Mouse (Mus musculus) mouse embryonic stem cell (cell line): ENCODE results near the gene Nfatc3.

ENCODE experiments used
- in situ Hi-C, 2 experiments: fragments of 300-500 bp; cut with MboI; formaldehyde crosslinking; loops; 1 replicate in 1 of 2; 3 replicates in 1 of 2; pipeline ENCODE4 v1.14.3; 2019 to 2020; ENCODE audit warnings: low sequenced_read_pairs in 2 of 2, low pct_unique_long_range_greater_than_20kb in 1 of 2, mixed read lengths in 1 of 2; ENCODE audit not compliant: unreplicated experiment in 1 of 2

Gene Nfatc3

DNA sequence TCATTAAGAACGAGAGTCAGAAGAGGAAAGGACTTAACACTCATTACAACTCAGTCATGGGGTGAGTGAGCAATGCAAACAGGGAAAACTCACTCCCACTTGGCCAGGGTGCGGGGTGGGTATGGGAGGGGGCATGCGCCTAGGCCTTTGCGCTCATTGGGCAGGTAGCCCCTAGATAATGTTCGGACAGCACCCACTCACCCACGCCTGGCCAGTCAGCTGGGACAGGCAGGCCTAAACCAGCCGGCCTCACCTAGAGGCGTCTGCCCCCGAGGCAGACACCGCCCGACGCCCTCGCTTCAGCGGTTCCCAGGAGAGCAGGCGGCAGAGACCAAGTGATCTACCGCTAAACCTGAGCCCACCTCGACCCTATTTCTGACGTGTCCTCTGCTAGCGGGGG lies 77.0 kb downstream of the Nfatc3 start:
- in situ Hi-C loops: no loop called here

- in situ Hi-C loops: no loop called here
Measured at GRCm38 (mm10) chr8:106136156-106137130, 77.8 kb downstream of the Nfatc3 start, which contains the start of gene Esrp2. Gene Esrp2 (minus strand): TSS chr8:106136974.

DNA sequence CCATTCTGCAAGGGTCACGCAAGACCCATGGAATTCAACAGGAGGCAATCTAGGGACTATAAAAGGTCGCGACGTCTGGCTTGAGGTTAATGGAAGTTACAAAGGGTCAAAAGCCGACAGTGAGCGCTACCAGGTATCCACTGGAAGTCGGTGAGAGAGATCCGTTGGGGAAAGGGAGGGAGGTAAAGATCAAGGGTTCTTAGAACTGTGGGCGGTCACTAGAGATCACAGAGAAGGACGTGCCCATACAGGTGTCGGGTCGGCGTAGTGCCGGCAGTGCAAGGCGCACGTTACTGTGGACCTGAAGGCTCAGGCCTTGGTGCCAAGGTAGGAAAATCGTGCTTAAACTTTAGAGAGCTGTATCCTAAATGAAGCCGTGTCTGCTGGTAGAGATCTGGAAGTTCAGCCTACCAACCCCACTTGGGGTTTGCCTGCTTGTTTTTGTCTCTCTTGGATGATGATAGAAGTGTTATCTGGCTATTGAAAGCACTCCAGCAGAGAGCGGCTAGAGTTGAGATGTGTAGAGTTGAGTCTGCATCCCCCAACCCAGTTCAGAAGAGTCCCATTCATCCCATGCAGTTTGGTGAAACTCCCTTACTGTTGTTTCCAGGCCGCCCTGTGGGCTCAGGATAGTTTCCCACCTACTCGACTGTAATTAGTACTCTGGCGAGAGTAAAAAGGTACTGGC lies 78.7 kb downstream of the Nfatc3 start:
- in situ Hi-C loops: no loop called here

GRCm38 (mm10) chr8:106137906-106138477 lies 79.4 kb downstream of the Nfatc3 start:
- in situ Hi-C loops: no loop called here

DNA sequence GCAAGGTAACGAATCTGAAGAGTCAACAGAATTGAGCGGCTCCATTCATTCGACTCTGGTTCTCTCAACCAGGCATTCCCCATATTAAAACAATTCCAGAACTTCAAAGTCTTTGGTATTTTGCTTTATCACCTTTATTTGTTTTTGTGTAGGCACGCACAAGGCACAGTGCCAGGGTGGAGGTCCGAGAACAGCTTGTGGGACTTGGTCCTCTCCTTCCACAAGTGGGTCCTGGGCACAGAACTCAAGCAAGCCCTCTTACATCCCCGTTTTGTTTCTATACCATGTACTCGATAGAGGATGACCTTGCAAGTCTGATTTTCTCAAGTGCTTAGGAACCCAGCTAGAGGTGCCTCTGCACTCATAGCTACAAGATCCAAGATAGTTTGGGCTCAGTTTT lies 80.0 kb downstream of the Nfatc3 start:
- in situ Hi-C loops: no loop called here

- in situ Hi-C loops: no loop called here
Measured at GRCm38 (mm10) chr8:106140191-106140590, 81.6 kb downstream of the Nfatc3 start.

DNA sequence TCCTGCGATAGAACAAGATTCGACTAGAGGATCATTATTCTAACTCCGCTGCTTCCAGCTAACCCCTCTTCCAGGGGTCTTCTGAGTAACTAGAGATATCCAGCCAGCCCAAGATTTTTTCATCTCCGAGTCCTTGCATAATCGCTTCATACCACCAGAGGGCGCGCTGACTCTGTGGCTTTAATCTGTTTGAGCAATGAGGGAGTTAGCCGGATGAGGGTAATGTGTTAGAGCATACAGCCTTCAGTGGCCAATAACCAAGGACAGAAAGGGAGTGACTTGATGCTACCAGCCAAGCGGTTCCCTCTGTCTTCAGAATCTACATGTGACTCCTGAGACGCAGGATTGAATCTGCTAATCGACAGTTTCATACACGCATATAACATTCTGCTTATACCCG lies 82.1 kb downstream of the Nfatc3 start:
- in situ Hi-C loops: no loop called here

- in situ Hi-C loops: no loop called here
Measured at GRCm38 (mm10) chr8:106145331-106145730, 86.7 kb downstream of the Nfatc3 start.

DNA sequence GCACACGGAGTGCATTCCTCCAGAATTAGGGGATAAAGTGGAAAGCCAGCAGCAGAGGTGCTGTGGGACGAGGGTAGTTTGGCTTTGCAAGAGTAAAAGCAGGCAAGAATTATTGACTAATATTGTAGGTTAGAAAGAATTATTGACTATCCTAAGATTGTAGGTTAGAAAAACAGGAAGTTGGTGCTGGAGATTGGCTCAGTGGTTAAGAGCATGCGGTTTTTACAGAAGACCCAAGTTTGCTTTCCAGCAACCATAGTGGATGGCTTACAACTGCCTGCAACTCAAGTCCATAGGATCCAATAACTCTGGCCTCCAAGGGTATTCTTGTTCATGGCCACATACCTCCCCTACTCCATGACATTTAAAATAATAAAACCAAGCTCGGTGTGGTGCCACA lies 87.4 kb downstream of the Nfatc3 start:
- in situ Hi-C loops: no loop called here

- in situ Hi-C loops: no loop called here
Measured at GRCm38 (mm10) chr8:106147868-106148565, 89.4 kb downstream of the Nfatc3 start.

DNA sequence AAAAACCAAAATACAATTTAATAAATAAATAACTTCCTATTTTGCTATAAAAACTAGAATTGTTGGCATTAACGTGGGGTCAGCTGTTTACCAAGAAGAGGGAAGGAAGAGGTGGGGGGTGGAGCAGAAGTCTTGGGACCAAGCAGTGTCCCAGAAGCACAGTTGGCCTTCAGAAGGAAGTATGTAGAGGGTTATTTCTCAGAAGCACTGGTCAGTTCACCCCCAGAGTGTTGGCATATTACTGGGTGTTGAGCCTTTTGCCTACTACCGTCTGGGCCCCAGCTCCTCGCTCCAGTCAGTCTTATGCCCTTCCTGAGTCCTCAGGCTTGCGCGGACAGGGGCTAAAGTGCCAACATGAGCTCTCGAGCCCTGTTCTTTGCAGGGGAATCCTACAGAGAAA lies 90.4 kb downstream of the Nfatc3 start:
- in situ Hi-C loops: no loop called here

- in situ Hi-C loops: no loop called here
Measured at GRCm38 (mm10) chr8:106149801-106150652, 91.4 kb downstream of the Nfatc3 start, which contains the start of gene Pla2g15. Gene Pla2g15 (plus strand): TSS chr8:106150399.

- in situ Hi-C loops: no loop called here
Measured at GRCm38 (mm10) chr8:106150653-106151000, 92.0 kb downstream of the Nfatc3 start.

GRCm38 (mm10) chr8:106151041-106151440 lies 92.4 kb downstream of the Nfatc3 start:
- in situ Hi-C loops: no loop called here

GRCm38 (mm10) chr8:106152876-106153275 lies 94.2 kb downstream of the Nfatc3 start:
- in situ Hi-C loops: no loop called here

GRCm38 (mm10) chr8:106157419-106157818 lies 98.8 kb downstream of the Nfatc3 start:
- in situ Hi-C loops: no loop called here

DNA sequence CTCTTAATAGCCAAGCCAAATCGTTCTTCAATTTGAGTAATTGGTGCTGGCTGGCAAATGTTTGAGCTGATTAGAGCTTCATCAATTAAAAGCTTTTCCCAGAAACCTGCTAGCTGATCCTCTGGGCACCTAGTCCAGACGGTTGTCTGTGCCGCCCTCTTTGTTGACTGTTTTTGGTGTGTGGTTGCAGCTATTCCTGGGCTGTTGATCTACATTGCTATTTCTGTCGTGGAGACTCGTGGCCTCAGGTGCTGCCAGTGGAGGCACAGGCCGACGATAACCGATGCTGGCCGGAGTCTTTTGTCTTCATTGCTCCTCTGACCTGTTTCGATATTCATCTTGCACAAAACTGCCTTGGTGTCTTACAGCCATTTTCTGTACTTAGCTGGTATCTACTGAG lies 99.7 kb downstream of the Nfatc3 start:
- in situ Hi-C loops: no loop called here

DNA sequence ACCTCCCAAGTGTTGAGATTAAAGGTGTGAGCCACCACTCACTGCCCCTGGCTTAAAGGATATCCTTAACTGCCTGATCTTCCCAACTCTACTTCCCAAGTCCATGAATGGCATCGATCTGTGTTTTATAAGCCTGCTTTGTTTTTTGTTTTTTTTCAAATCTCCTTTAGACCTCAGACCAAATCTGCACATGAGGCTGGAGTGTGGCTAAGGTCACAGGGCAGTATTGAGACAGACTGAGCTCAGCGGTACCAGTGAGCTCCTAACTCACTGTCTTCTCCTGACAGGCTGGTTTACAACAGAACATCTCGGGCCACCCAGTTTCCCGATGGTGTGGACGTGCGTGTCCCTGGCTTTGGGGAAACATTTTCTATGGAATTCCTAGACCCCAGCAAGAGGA lies 101.2 kb downstream of the Nfatc3 start:
- in situ Hi-C loops: no loop called here
